ENCODE assay signal across 9 mouse cellular contexts in genomic region chr4:43968650-43969049, GRCm38 (mm10). TPM values are rescaled to one million over a fixed set of nuclear protein-coding genes. Genes with fewer than 3 reads are reported as not detected.
DNase-seq lines count a peak whose midpoint lies in the region; ATAC-seq and TF ChIP-seq lines count a peak whose summit lies in the region.
"Had no signal": no experiment of that assay in that cellular context is flagged by ENCODE, and none has a peak within 500 bp of the region (broad histone marks: within the 10 kb centered on the region; RNA-seq: fewer than 3 reads in every experiment).

No protein-coding gene starts in this region.

- no peak overlapping the region for H3K27ac ChIP-seq in midbrain, embryonic 14.5 days (replicated peaks; ENCODE audit: low read depth, low read length)
- no peak overlapping the region for H3K27ac ChIP-seq in midbrain, postnatal 0 days (ENCODE audit: low read depth, low read length)
- no peak overlapping the region; the same call in 1 of the 2 replicates for H3K27ac ChIP-seq in heart, adult 2 months
- H3K27ac ChIP-seq in kidney, embryonic 15.5 days = peak overlapping the region; percentile 33; the same call in 1 of the 2 replicates
- H3K27ac ChIP-seq in forebrain, embryonic 14.5 days (ENCODE audit: low read depth, low read length) = no peak overlapping the region

- H3K9ac ChIP-seq in midbrain, embryonic 14.5 days (replicated peaks; ENCODE audit: low read length) = no peak overlapping the region
- H3K9ac ChIP-seq in midbrain, postnatal 0 days (replicated peaks; ENCODE audit: low read length, poor library complexity, severe bottlenecking) = no peak overlapping the region
- no peak overlapping the region for H3K9ac ChIP-seq in heart, adult 2 months (ENCODE audit: low read depth, low read length)
- no peak overlapping the region for H3K9ac ChIP-seq in kidney, embryonic 15.5 days
- H3K9ac ChIP-seq in forebrain, embryonic 14.5 days (ENCODE audit: low read length) = no peak overlapping the region

- no peaks in the 10 kb centered on the region for H3K79me2 ChIP-seq in heart, adult 2 months (replicated peaks; ENCODE audit: control insufficient read depth, insufficient read depth, low read length)

- H3K27me3 ChIP-seq in midbrain, embryonic 14.5 days (ENCODE audit: control insufficient read depth, insufficient read depth, low read length) = 0 out of 2 replicates have a peak, but pooled peaks cover 2% of the 10 kb centered on the region
- no peaks in the 10 kb centered on the region for H3K27me3 ChIP-seq in midbrain, postnatal 0 days (ENCODE audit: insufficient read depth, low read length)
- no peaks in the 10 kb centered on the region for H3K27me3 ChIP-seq in heart, adult 2 months (ENCODE audit: control insufficient read depth, insufficient read depth, low read length)
- H3K27me3 ChIP-seq in kidney, embryonic 15.5 days = no peaks in the 10 kb centered on the region
- H3K27me3 ChIP-seq in forebrain, embryonic 14.5 days (replicated peaks; ENCODE audit: control insufficient read depth, insufficient read depth, low read length) = no peaks in the 10 kb centered on the region

- no peak overlapping the region for H3K4me2 ChIP-seq in midbrain, embryonic 14.5 days (ENCODE audit: low read length)
- H3K4me2 ChIP-seq in midbrain, postnatal 0 days (ENCODE audit: low read depth, low read length, poor library complexity, severe bottlenecking) = no peak overlapping the region
- H3K4me2 ChIP-seq in kidney, embryonic 15.5 days = peak overlapping the region; percentile 17; the same call in 1 of the 2 replicates
- no peak overlapping the region for H3K4me2 ChIP-seq in forebrain, embryonic 14.5 days (ENCODE audit: low read length)

- intact Hi-C loops in heart, adult 2 months (cut with DNase I) = no loop called here

- WGBS in midbrain, embryonic 14.5 days = 42% methylated on average over 13 of the region's 13 CpGs
- WGBS in midbrain, postnatal 0 days = 44% methylated on average over 13 of the region's 13 CpGs
- 72% methylated on average over 13 of the region's 13 CpGs for WGBS in heart, adult 2 months
- WGBS in kidney, embryonic 15.5 days = 45% methylated on average over 13 of the region's 13 CpGs
- 61% methylated on average over 13 of the region's 13 CpGs for WGBS in forebrain, embryonic 14.5 days

- no peaks in the 10 kb centered on the region for H3K36me3 ChIP-seq in midbrain, embryonic 14.5 days (ENCODE audit: control insufficient read depth, insufficient read depth, low read length)
- H3K36me3 ChIP-seq in midbrain, postnatal 0 days (ENCODE audit: insufficient read depth, low read length) = no peaks in the 10 kb centered on the region
- H3K36me3 ChIP-seq in heart, adult 2 months (ENCODE audit: control insufficient read depth, insufficient read depth, low read length) = no peaks in the 10 kb centered on the region
- H3K36me3 ChIP-seq in kidney, embryonic 15.5 days = no peaks in the 10 kb centered on the region
- no peaks in the 10 kb centered on the region for H3K36me3 ChIP-seq in forebrain, embryonic 14.5 days (ENCODE audit: control insufficient read depth, insufficient read depth, low read length)

- H3K4me1 ChIP-seq in midbrain, embryonic 14.5 days (ENCODE audit: control insufficient read depth, insufficient read depth, low read length) = peaks cover 12% of the 10 kb centered on the region
- no peaks in the 10 kb centered on the region for H3K4me1 ChIP-seq in midbrain, postnatal 0 days (ENCODE audit: insufficient read depth, low read length)
- H3K4me1 ChIP-seq in heart, adult 2 months (ENCODE audit: control insufficient read depth, insufficient read depth, low read length) = peaks cover 14% of the 10 kb centered on the region
- peaks cover 52% of the 10 kb centered on the region for H3K4me1 ChIP-seq in kidney, embryonic 15.5 days
- H3K4me1 ChIP-seq in forebrain, embryonic 14.5 days (ENCODE audit: control insufficient read depth, insufficient read depth, low read length) = 0 out of 2 replicates have a peak, but pooled peaks cover 4% of the 10 kb centered on the region

- TF ChIP-seq CTCF in midbrain, postnatal 0 days (IDR thresholded peaks at IDR 0.05) = no peak
- no peak for TF ChIP-seq CTCF in heart, adult 2 months (IDR thresholded peaks at IDR 0.05)

- no peaks in the 10 kb centered on the region for H3K9me3 ChIP-seq in midbrain, embryonic 14.5 days (ENCODE audit: control insufficient read depth, low read length)
- no peaks in the 10 kb centered on the region for H3K9me3 ChIP-seq in midbrain, postnatal 0 days (ENCODE audit: low read length)
- H3K9me3 ChIP-seq in kidney, embryonic 15.5 days (replicated peaks) = no peaks in the 10 kb centered on the region
- no peaks in the 10 kb centered on the region for H3K9me3 ChIP-seq in forebrain, embryonic 14.5 days (replicated peaks; ENCODE audit: control insufficient read depth, low read length)

- no peak for TF ChIP-seq POLR2A in heart, adult 2 months (IDR thresholded peaks at IDR 0.05; ENCODE audit: insufficient read depth, low read depth, low read length)

- no peak overlapping the region for H3K4me3 ChIP-seq in midbrain, embryonic 14.5 days (replicated peaks; ENCODE audit: low read depth, low read length)
- H3K4me3 ChIP-seq in midbrain, postnatal 0 days (ENCODE audit: low read depth, low read length) = no peak overlapping the region
- no peak overlapping the region for H3K4me3 ChIP-seq in heart, adult 2 months
- no peak overlapping the region for H3K4me3 ChIP-seq in kidney, embryonic 15.5 days (replicated peaks)
- no peak overlapping the region for H3K4me3 ChIP-seq in forebrain, embryonic 14.5 days (ENCODE audit: low read depth, low read length)

- no peak for ATAC-seq in midbrain, embryonic 14.5 days (ENCODE audit: low FRiP score, low TSS enrichment)
- ATAC-seq in midbrain, postnatal 0 days (ENCODE audit: low FRiP score) = no peak
- ATAC-seq in kidney, embryonic 15.5 days (replicated peaks; ENCODE audit: low FRiP score) = no peak
- no peak for ATAC-seq in CD4-positive, CD25-positive, alpha-beta regulatory T cell, adult 4 months
- no peak for ATAC-seq in forebrain, embryonic 14.5 days

- TF ChIP-seq EP300 in heart, adult 2 months (IDR thresholded peaks at IDR 0.05; ENCODE audit: insufficient read depth, low read depth, low read length) = no peak

- peak; percentile 32 for DNase-seq in midbrain, embryonic 14.5 days
- no peak for DNase-seq in midbrain, postnatal 0 days (ENCODE audit: low spot score)
- peak; percentile 51 to 58 for DNase-seq in cerebellum, adult 18-20 months
- peak; percentile 73 to 79 for DNase-seq in heart, adult 2 months
- DNase-seq in natural killer cell, adult 2 months (ENCODE audit: low spot score in 2 of 2) = peak; percentile 43 to 54
- no peak for DNase-seq in forebrain, embryonic 14.5 days (ENCODE audit: low spot score)

RNA-seq across cellular contexts. Expression of gene Glipr2, which starts 11.4 kb away (rescaled TPM):
- 27.0 and 31.8 TPM in 2 replicates for polyA plus RNA-seq in midbrain, embryonic 14.5 days (2014; fragmentation: Nextera tagmentation; extraction: Ambion mirVana)
- 18.2 and 20.7 TPM in 2 replicates for total RNA-seq in midbrain, postnatal 0 days (2014; rRNA removed)
- 16.3 and 16.5 TPM in 2 replicates for polyA plus RNA-seq in midbrain, postnatal 0 days (2015; fragmentation: Nextera tagmentation; extraction: Ambion mirVana)
- 1 to 10 TPM; 2.1 to 5.3 TPM for total RNA-seq in heart, adult 2 months (2021)
- polyA plus RNA-seq in heart, adult 2 months (2012; rRNA removed) = 5.2 and 6.9 TPM in 2 replicates
- 71.7 and 73.9 TPM in 2 replicates for polyA plus RNA-seq in kidney, embryonic 15.5 days (2015; fragmentation: Nextera tagmentation; extraction: Ambion mirVana)
- polyA plus RNA-seq in CD4-positive, CD25-positive, alpha-beta regulatory T cell, adult 4 months (2017; shearing (Covaris generic)) = 100 to 1,000 TPM; 165 to 194 TPM
- polyA plus RNA-seq in forebrain, embryonic 14.5 days (2014; fragmentation: Nextera tagmentation; extraction: Ambion mirVana) = 37.0 and 41.8 TPM in 2 replicates

RNA-seq across cellular contexts. Expression of gene Ccin, which starts 14.6 kb away (rescaled TPM):
- not detected in 2 replicates for polyA plus RNA-seq in midbrain, embryonic 14.5 days (2014; fragmentation: Nextera tagmentation; extraction: Ambion mirVana)
- total RNA-seq in midbrain, postnatal 0 days (2014; rRNA removed) = 0.33 and 0.49 TPM in 2 replicates
- polyA plus RNA-seq in midbrain, postnatal 0 days (2015; fragmentation: Nextera tagmentation; extraction: Ambion mirVana) = not detected in 2 replicates
- not detected for total RNA-seq in heart, adult 2 months (2021)
- 0.15 and 0.16 TPM in 2 replicates for polyA plus RNA-seq in heart, adult 2 months (2012; rRNA removed)
- polyA plus RNA-seq in kidney, embryonic 15.5 days (2015; fragmentation: Nextera tagmentation; extraction: Ambion mirVana) = not detected in 2 replicates
- polyA plus RNA-seq in CD4-positive, CD25-positive, alpha-beta regulatory T cell, adult 4 months (2017; shearing (Covaris generic)) = not detected
- polyA plus RNA-seq in forebrain, embryonic 14.5 days (2014; fragmentation: Nextera tagmentation; extraction: Ambion mirVana) = not detected in 2 replicates
- total RNA-seq: layer of hippocampus, postnatal 36 days had no signal

RNA-seq across cellular contexts. Expression of gene Clta, which starts 35.6 kb away (rescaled TPM):
- polyA plus RNA-seq in midbrain, embryonic 14.5 days (2014; fragmentation: Nextera tagmentation; extraction: Ambion mirVana) = 317 and 327 TPM in 2 replicates
- 539 and 562 TPM in 2 replicates for total RNA-seq in midbrain, postnatal 0 days (2014; rRNA removed)
- polyA plus RNA-seq in midbrain, postnatal 0 days (2015; fragmentation: Nextera tagmentation; extraction: Ambion mirVana) = 380 and 390 TPM in 2 replicates
- 10 to 100 TPM; 75.8 to 78.6 TPM for total RNA-seq in heart, adult 2 months (2021)
- 64.6 and 68.4 TPM in 2 replicates for polyA plus RNA-seq in heart, adult 2 months (2012; rRNA removed)
- polyA plus RNA-seq in kidney, embryonic 15.5 days (2015; fragmentation: Nextera tagmentation; extraction: Ambion mirVana) = 231 and 236 TPM in 2 replicates
- polyA plus RNA-seq in CD4-positive, CD25-positive, alpha-beta regulatory T cell, adult 4 months (2017; shearing (Covaris generic)) = 10 to 100 TPM; 66.1 to 83.6 TPM
- 303 and 306 TPM in 2 replicates for polyA plus RNA-seq in forebrain, embryonic 14.5 days (2014; fragmentation: Nextera tagmentation; extraction: Ambion mirVana)

Comparison
In these comparisons a context has a peak if more than half of its experiments do, and no peak if none do; other contexts are left out.
1. DNase-seq: peak in midbrain, embryonic 14.5 days (single experiment), cerebellum, adult 18-20 months (2 of 2), heart, adult 2 months (2 of 2) and natural killer cell, adult 2 months (2 of 2); none in midbrain, postnatal 0 days (single experiment) and forebrain, embryonic 14.5 days (single experiment).